Mouse (Mus musculus): ENCODE measurements around the gene Tmem110. TPM values are rescaled to one million over a fixed set of nuclear protein-coding genes. Genes with fewer than 3 reads are reported as not detected.

The Tmem110 gene
- polyA plus RNA-seq, 1 experiment from 2014 or later, result 16.0 TPM

DNA sequence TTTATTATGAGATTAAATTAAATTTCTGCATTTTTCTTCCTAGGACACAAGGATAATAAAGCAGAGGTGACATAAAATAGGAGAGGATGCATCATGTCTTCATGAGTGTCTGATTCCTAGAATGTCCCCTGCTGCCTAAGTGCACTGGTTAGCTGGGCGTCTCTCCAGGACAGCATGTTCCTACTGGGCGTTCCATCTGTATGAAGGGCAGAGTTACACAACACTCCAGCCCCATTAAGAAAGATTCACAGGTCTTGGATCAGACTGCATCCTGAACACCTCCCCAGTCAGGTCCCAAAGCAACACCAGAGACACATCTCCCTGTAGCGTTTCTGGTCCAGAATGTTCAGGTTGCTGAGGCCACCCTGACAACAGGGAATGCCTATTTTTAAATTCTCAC is 29.9 kb downstream of the Tmem110 start:
- H3K36me3 ChIP-seq (ENCODE audit: control insufficient read depth, insufficient read depth, low read length), result no peaks in the 10 kb centered on the region
- 88% methylated on average over 3 of the region's 3 CpGs for WGBS (ENCODE audit: insufficient replicate concordance)
- ATAC-seq (replicated peaks; ENCODE audit: insufficient number of reproducible peaks, low FRiP score, low TSS enrichment), result no peak
- H3K27me3 ChIP-seq (ENCODE audit: control insufficient read depth, insufficient read depth, low read length), result no peaks in the 10 kb centered on the region
- no peak overlapping the region for H3K4me2 ChIP-seq
- H3K4me1 ChIP-seq (ENCODE audit: control insufficient read depth, insufficient read depth, low read length), result peaks cover 5% of the 10 kb centered on the region; the same call in 1 of the 2 replicates
- no peak overlapping the region for H3K27ac ChIP-seq (ENCODE audit: low read depth, low read length)
- H3K4me3 ChIP-seq (ENCODE audit: low read depth, low read length), result no peak overlapping the region
- H3K9ac ChIP-seq (ENCODE audit: low read depth, low read length), result no peak overlapping the region
- H3K9me3 ChIP-seq (replicated peaks; ENCODE audit: control insufficient read depth, low read length), result no peaks in the 10 kb centered on the region

DNA sequence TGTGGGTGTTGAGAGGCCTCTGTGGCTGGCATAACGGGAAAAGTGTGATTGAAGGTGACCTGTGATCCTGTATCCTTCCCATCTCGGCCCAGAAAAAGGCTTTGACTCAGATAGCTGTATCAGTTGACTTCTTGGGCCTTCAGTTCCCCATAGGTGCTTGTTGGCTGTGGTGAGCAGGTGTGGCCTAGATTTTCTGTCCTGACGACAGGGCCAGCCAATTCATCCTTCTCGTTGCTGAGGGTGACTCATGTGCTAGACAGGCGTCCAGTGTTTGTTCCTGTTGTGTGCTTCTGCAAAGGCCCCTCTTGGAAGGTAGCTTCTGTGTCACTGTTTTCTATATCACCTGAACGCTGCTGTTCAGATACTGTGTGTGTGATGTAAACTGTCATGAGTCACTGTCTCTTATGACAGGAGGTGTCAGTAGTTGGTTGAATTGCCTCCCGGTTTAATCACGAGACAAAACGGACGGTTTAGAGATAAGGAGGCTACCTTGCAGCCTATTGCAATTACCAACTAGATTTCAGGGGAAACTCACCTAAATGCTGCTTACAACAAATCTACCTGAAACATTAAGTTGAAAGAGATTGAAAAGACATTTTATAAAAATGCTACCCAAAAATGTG is 31.6 kb downstream of the Tmem110 start:
- no peak for ATAC-seq (replicated peaks; ENCODE audit: insufficient number of reproducible peaks, low FRiP score, low TSS enrichment)
- 57% methylated on average over 10 of the region's 10 CpGs for WGBS (ENCODE audit: insufficient replicate concordance)
- Histone ChIP-seq H3K4me1 (ENCODE audit: control insufficient read depth, insufficient read depth, low read length) (peaks cover 5% of the 10 kb centered on the region; the same call in 1 of the 2 replicates), H3K36me3 (ENCODE audit: control insufficient read depth, insufficient read depth, low read length) (no peaks in the 10 kb centered on the region), H3K4me3 (ENCODE audit: low read depth, low read length) (no peak overlapping the region), H3K4me2 (no peak overlapping the region), H3K9me3 (replicated peaks; ENCODE audit: control insufficient read depth, low read length) (no peaks in the 10 kb centered on the region), H3K9ac (ENCODE audit: low read depth, low read length) (no peak overlapping the region), H3K27me3 (ENCODE audit: control insufficient read depth, insufficient read depth, low read length) (no peaks in the 10 kb centered on the region), H3K27ac (ENCODE audit: low read depth, low read length) (no peak overlapping the region)

DNA sequence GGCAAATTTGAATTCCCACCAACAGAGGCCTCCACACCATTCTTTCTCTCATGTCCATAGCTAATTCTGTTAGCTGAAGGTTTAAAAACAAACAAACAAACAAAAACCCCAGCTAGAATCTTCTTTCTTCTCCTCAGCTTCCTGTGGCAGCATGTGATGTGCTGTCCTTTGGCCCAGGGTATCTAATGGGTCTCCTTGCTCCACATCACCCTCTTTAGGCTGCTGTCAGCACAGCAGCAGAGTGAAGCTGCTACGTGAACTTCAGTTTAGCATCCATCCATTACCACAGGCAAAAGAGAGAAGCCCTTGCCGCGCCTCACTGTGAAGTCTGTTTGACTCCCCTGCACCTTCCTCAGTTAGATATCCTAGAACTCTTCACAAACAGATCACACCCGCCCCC is 32.6 kb downstream of the Tmem110 start:
- ATAC-seq (replicated peaks; ENCODE audit: insufficient number of reproducible peaks, low FRiP score, low TSS enrichment), result no peak
- Histone ChIP-seq H3K4me1 (ENCODE audit: control insufficient read depth, insufficient read depth, low read length) (peaks cover 5% of the 10 kb centered on the region; the same call in 1 of the 2 replicates), H3K27me3 (ENCODE audit: control insufficient read depth, insufficient read depth, low read length) (no peaks in the 10 kb centered on the region), H3K4me3 (ENCODE audit: low read depth, low read length) (no peak overlapping the region), H3K4me2 (no peak overlapping the region), H3K27ac (ENCODE audit: low read depth, low read length) (no peak overlapping the region), H3K9ac (ENCODE audit: low read depth, low read length) (no peak overlapping the region), H3K9me3 (replicated peaks; ENCODE audit: control insufficient read depth, low read length) (no peaks in the 10 kb centered on the region), H3K36me3 (ENCODE audit: control insufficient read depth, insufficient read depth, low read length) (no peaks in the 10 kb centered on the region)
- 73% methylated on average over 4 of the region's 4 CpGs for WGBS (ENCODE audit: insufficient replicate concordance)

DNA sequence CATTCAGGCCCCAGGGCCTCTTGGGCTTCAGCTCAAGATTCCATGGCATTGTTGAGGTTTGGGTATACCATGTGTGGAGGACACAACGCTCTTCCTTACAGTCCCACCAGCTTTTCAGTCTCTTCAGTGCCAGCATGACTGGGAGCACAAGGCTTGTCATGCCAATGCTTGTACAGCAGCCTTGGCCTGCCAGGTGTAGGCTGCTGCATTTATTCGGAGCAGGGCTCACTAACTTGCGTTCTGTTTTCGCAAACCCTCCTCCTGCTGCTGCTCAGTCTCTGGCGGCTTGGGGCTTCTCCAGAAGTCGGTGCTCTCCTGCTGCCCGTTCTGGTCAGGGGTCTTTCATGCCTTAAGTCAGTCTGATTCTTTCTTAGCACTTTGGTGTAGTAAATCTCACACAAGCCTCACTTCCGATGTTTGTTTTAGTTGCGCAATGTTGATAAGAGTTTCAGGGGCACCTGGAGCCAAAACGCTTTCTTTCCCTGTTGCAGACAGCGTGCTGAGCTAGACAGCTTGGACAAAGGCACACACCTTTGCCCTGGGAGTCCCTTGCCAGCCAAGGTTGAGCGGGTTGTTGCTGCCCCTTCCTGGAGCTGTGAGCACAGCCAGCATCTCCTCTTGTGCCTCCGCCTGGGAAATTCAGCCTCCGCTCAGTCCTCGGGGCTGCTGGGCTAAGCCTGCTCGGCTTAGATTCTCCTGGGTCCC is 36.2 kb downstream of the Tmem110 start:
- Histone ChIP-seq H3K4me3 (ENCODE audit: low read depth, low read length) (no peak overlapping the region), H3K36me3 (ENCODE audit: control insufficient read depth, insufficient read depth, low read length) (no peaks in the 10 kb centered on the region; the same call in 1 of the 2 replicates), H3K4me1 (ENCODE audit: control insufficient read depth, insufficient read depth, low read length) (peaks cover 5% of the 10 kb centered on the region; the same call in 1 of the 2 replicates), H3K9ac (ENCODE audit: low read depth, low read length) (no peak overlapping the region), H3K27ac (ENCODE audit: low read depth, low read length) (no peak overlapping the region), H3K9me3 (replicated peaks; ENCODE audit: control insufficient read depth, low read length) (no peaks in the 10 kb centered on the region), H3K4me2 (no peak overlapping the region), H3K27me3 (ENCODE audit: control insufficient read depth, insufficient read depth, low read length) (no peaks in the 10 kb centered on the region)
- no peak for ATAC-seq (replicated peaks; ENCODE audit: insufficient number of reproducible peaks, low FRiP score, low TSS enrichment)
- 55% methylated on average over 16 of the region's 16 CpGs for WGBS (ENCODE audit: insufficient replicate concordance)

DNA sequence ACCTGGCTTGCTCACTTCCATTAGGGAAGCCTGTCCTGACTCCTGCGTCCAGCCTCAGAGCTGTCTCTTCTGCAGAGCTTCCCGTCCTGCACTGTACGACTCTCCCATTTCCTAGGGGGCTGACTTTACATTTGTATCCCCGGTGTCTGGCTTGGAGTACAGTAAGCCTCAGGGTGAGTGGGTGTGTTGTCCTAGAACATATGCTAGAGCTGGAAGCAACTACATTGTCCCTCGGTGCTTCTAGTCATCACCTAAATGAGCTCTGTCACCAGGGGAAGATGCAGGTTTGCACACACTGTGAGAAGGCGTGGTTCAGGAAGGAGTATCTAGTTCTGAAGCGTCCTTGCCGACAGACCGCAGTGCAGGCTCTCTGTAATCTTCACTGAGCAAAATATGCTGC is 37.0 kb downstream of the Tmem110 start:
- Histone ChIP-seq H3K27me3 (ENCODE audit: control insufficient read depth, insufficient read depth, low read length) (no peaks in the 10 kb centered on the region), H3K36me3 (ENCODE audit: control insufficient read depth, insufficient read depth, low read length) (no peaks in the 10 kb centered on the region; the same call in 1 of the 2 replicates), H3K27ac (ENCODE audit: low read depth, low read length) (no peak overlapping the region), H3K4me2 (no peak overlapping the region), H3K4me1 (ENCODE audit: control insufficient read depth, insufficient read depth, low read length) (no peaks in the 10 kb centered on the region), H3K4me3 (ENCODE audit: low read depth, low read length) (no peak overlapping the region), H3K9me3 (replicated peaks; ENCODE audit: control insufficient read depth, low read length) (no peaks in the 10 kb centered on the region), H3K9ac (ENCODE audit: low read depth, low read length) (no peak overlapping the region)
- no peak for ATAC-seq (replicated peaks; ENCODE audit: insufficient number of reproducible peaks, low FRiP score, low TSS enrichment)
- WGBS (ENCODE audit: insufficient replicate concordance), result 84% methylated on average over 9 of the region's 9 CpGs

DNA sequence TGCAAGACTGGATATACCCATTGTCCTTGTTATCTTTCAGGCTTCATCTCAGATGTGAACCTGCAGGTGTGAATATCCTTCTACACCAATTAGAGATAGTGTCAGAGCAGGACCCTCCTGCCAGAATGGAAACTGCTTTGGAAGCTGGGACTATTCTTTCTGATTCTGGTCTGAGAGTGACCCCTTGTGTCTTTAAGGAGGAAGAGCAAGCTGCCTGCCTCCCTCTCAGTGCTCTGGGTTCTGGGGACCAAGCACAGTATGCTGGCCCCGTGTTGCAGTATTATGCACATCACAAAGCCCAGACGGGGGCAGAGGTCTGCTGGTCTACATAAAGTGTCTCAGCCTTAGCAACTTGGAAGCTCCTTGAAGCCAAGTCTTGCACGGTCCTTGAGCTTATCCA is 39.9 kb downstream of the Tmem110 start:
- no peak overlapping the region for H3K9ac ChIP-seq (ENCODE audit: low read depth, low read length)
- 57% methylated on average over 3 of the region's 3 CpGs for WGBS (ENCODE audit: insufficient replicate concordance)
- no peak for ATAC-seq (replicated peaks; ENCODE audit: insufficient number of reproducible peaks, low FRiP score, low TSS enrichment)

DNA sequence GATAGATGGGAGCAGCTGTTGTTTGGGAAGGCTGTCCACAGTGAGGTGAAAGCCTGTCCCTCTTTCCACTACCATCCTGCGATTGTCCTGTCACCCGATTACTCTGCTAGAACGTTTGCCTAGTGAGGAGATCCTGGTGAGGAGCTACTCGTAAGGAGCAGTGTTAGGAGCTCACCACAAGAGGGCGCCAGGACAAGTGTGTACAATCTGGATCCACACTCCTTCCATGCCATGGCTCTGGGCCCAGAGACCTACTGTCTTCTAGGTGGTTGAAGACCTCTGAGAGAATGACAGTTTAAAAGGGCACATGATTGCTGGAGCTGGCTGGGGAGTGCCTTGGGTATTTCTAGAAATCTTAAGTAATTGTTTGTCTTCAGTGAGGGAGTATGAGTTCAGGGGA is 41.7 kb downstream of the Tmem110 start:
- ATAC-seq (replicated peaks; ENCODE audit: insufficient number of reproducible peaks, low FRiP score, low TSS enrichment), result no peak
- no peaks in the 10 kb centered on the region; the same call in 1 of the 2 replicates for H3K36me3 ChIP-seq (ENCODE audit: control insufficient read depth, insufficient read depth, low read length)

More for the DNA sequence above, 39.9 kb downstream of the Tmem110 start:
- H3K36me3 ChIP-seq (ENCODE audit: control insufficient read depth, insufficient read depth, low read length), result no peaks in the 10 kb centered on the region; the same call in 1 of the 2 replicates
- H3K9me3 ChIP-seq (replicated peaks; ENCODE audit: control insufficient read depth, low read length), result no peaks in the 10 kb centered on the region
- H3K27me3 ChIP-seq (ENCODE audit: control insufficient read depth, insufficient read depth, low read length), result no peaks in the 10 kb centered on the region
- no peak overlapping the region for H3K4me2 ChIP-seq
- peaks cover 9% of the 10 kb centered on the region for H3K4me1 ChIP-seq (ENCODE audit: control insufficient read depth, insufficient read depth, low read length)
- no peak overlapping the region for H3K4me3 ChIP-seq (ENCODE audit: low read depth, low read length)
- no peak overlapping the region for H3K27ac ChIP-seq (ENCODE audit: low read depth, low read length)

DNA sequence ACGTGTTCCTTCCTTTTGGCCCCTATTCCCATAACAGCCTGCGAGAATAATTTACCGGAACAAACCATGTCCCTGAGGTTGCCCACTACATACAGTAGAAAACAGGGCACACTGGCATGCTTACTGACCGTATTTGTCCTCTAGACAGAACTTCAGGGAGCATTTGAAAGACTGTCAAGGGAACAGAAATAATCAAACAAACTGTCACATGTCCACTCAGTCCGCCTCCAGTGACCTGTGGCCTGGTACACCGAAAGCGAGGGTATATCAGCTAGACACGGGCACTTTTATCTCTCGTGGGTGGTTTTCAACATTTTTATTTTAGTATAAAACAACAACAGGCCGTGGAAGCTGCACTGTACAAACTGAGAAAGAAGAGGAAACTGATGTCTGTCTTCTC is 43.4 kb downstream of the Tmem110 start:
- ATAC-seq (replicated peaks; ENCODE audit: insufficient number of reproducible peaks, low FRiP score, low TSS enrichment), result no peak
- Histone ChIP-seq H3K4me2 (no peak overlapping the region), H3K4me1 (ENCODE audit: control insufficient read depth, insufficient read depth, low read length) (peaks cover 21% of the 10 kb centered on the region), H3K27ac (ENCODE audit: low read depth, low read length) (no peak overlapping the region), H3K9me3 (replicated peaks; ENCODE audit: control insufficient read depth, low read length) (no peaks in the 10 kb centered on the region), H3K9ac (ENCODE audit: low read depth, low read length) (no peak overlapping the region), H3K27me3 (ENCODE audit: control insufficient read depth, insufficient read depth, low read length) (no peaks in the 10 kb centered on the region), H3K36me3 (ENCODE audit: control insufficient read depth, insufficient read depth, low read length) (no peaks in the 10 kb centered on the region; the same call in 1 of the 2 replicates), H3K4me3 (ENCODE audit: low read depth, low read length) (no peak overlapping the region)
- 81% methylated on average over 10 of the region's 10 CpGs for WGBS (ENCODE audit: insufficient replicate concordance)

More for the DNA sequence above, 41.7 kb downstream of the Tmem110 start:
- H3K4me1 ChIP-seq (ENCODE audit: control insufficient read depth, insufficient read depth, low read length), result peaks cover 18% of the 10 kb centered on the region
- no peak overlapping the region for H3K27ac ChIP-seq (ENCODE audit: low read depth, low read length)
- H3K9me3 ChIP-seq (replicated peaks; ENCODE audit: control insufficient read depth, low read length), result no peaks in the 10 kb centered on the region
- H3K27me3 ChIP-seq (ENCODE audit: control insufficient read depth, insufficient read depth, low read length), result no peaks in the 10 kb centered on the region
- no peak overlapping the region for H3K4me2 ChIP-seq
- no peak overlapping the region for H3K4me3 ChIP-seq (ENCODE audit: low read depth, low read length)
- H3K9ac ChIP-seq (ENCODE audit: low read depth, low read length), result no peak overlapping the region
- 31% methylated on average over 5 of the region's 5 CpGs for whole genome bisulfite sequencing (ENCODE audit: insufficient replicate concordance)

All from heart, embryonic 11.5 days (tissue).